Mouse (Mus musculus): Measurements from ENCODE around the gene Lsg1. TPM values are rescaled to one million over a fixed set of nuclear protein-coding genes. Genes with fewer than 3 reads are reported as not detected.

The Lsg1 gene
- polyA plus RNA-seq, 1 experiment from 2014 or later: 55.1 TPM

DNA sequence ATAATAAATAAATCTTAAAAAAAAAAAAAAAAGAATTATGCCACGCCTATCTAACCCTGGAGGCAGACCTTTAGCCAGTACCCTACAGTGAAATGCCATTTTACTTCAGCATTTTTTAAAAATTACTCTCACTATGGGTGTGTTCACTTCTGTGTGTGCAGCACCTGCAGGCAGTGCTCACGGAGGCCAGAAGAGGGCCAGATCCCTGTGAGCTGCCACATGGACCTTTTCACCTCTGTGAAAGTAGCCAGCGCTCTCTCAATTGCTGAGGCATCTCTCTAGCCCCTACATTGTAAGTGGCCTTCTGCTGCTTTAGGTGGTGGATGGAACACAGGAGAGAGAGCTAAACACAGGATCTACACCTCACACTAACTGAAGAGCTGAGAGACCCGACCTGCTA lies 17.2 kb downstream of the Lsg1 start:
- WGBS: 93% methylated on average over 4 of the region's 4 CpGs
- Histone ChIP-seq H3K4me1 (replicated peaks; ENCODE audit: control insufficient read depth, insufficient read depth, low read length) (no peaks in the 10 kb centered on the region), H3K9me3 (ENCODE audit: control insufficient read depth, low read length) (no peaks in the 10 kb centered on the region), H3K4me3 (ENCODE audit: low read length) (no peak overlapping the region), H3K27ac (ENCODE audit: low read length) (no peak overlapping the region), H3K4me2 (ENCODE audit: low read depth, low read length) (no peak overlapping the region), H3K27me3 (ENCODE audit: control insufficient read depth, insufficient read depth, low read depth, low read length) (no peaks in the 10 kb centered on the region), H3K9ac (ENCODE audit: low read length) (no peak overlapping the region), H3K36me3 (ENCODE audit: control insufficient read depth, insufficient read depth, low read length) (peaks cover 61% of the 10 kb centered on the region)
- no peak for ATAC-seq (ENCODE audit: low read depth)

DNA sequence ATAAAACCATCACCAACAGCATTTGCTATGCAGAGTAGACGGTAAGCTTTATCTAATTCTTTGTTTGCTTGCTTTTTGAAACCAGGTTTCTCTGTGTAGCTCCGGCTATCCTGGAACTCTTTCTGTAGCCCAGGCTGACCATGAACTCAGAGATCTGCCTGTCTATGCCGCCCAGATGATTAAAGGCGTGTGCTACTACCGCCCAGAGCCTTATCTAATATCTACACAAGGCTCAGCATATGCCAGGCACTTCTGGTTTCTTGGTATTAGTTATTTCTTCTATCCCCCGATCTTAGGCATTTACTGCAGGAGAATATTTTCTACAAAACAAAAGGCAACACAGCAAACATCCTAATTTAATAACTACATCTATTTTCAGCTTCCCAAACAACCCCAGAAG lies 21.8 kb downstream of the Lsg1 start:
- no peaks in the 10 kb centered on the region for H3K9me3 ChIP-seq (ENCODE audit: control insufficient read depth, low read length)
- peaks cover 72% of the 10 kb centered on the region for H3K36me3 ChIP-seq (ENCODE audit: control insufficient read depth, insufficient read depth, low read length)
- no peak overlapping the region for H3K27ac ChIP-seq (ENCODE audit: low read length)
- H3K4me2 ChIP-seq (ENCODE audit: low read depth, low read length): no peak overlapping the region
- no peaks in the 10 kb centered on the region for H3K4me1 ChIP-seq (replicated peaks; ENCODE audit: control insufficient read depth, insufficient read depth, low read length)
- WGBS: 88% methylated on average over 6 of the region's 6 CpGs
- no peak overlapping the region for H3K9ac ChIP-seq (ENCODE audit: low read length)
- H3K4me3 ChIP-seq (ENCODE audit: low read length): no peak overlapping the region
- ATAC-seq (ENCODE audit: low read depth): no peak
- no peaks in the 10 kb centered on the region for H3K27me3 ChIP-seq (ENCODE audit: control insufficient read depth, insufficient read depth, low read depth, low read length)

DNA sequence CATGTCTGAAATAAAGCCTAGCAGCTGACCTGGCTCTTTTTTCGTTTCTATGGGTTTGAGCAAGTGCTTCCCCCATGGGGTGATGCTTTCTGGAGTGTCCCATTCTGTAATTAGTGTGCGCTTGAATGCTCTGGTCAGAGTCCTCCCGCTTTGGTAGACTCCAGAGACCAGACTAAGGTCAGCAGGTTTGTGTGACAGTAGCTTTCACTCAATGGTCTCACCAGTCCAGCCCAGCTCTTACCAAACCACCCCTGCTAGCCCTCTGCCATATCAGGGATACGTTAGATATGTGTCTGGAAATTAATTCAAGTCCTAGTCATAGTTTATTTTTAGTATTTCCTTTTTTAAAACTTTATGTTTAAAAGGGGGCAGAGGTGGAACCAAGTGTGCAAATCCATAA lies 26.8 kb downstream of the Lsg1 start:
- Histone ChIP-seq H3K27ac (ENCODE audit: low read length) (no peak overlapping the region), H3K36me3 (ENCODE audit: control insufficient read depth, insufficient read depth, low read length) (peaks cover 54% of the 10 kb centered on the region), H3K4me3 (ENCODE audit: low read length) (no peak overlapping the region), H3K27me3 (ENCODE audit: control insufficient read depth, insufficient read depth, low read depth, low read length) (no peaks in the 10 kb centered on the region), H3K9ac (ENCODE audit: low read length) (no peak overlapping the region), H3K9me3 (ENCODE audit: control insufficient read depth, low read length) (no peaks in the 10 kb centered on the region), H3K4me1 (replicated peaks; ENCODE audit: control insufficient read depth, insufficient read depth, low read length) (no peaks in the 10 kb centered on the region), H3K4me2 (ENCODE audit: low read depth, low read length) (no peak overlapping the region)
- ATAC-seq (ENCODE audit: low read depth): no peak
- 87% methylated on average over 4 of the region's 4 CpGs for WGBS

DNA sequence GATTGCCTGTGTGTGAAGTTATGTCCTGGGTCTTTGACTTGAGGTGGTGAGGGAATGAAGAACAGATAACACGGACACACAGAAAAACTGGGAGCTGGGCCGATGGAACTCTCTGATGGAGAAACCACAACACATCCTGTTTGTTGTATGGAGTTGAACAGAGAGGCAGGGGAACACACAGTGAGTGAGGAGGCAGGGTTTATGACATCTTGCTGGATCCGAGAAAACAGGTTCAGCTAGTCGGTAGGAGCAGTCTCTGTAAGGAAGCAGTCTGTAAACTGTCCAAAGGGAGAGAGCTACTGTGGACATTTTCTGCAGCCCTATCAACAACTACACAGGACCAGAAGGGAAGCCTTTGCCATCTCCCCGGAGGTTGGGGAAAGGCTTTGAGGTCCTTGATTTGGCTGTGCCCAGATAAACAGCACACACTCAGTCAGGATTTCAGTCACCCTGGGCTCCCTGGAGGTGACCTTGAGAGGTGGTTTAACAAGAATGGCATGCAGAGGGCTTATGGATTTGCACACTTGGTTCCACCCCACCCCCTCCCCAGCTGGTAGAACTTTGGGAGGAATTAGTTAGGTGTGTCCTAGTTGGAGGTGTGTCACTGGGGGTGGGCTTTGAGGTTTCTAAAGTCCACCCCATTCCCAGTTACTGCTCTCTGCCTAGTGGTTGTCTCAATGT lies 27.9 kb downstream of the Lsg1 start:
- no peak overlapping the region for H3K4me2 ChIP-seq (ENCODE audit: low read depth, low read length)
- H3K27ac ChIP-seq (ENCODE audit: low read length): no peak overlapping the region
- WGBS: 84% methylated on average over 5 of the region's 5 CpGs
- peaks cover 5% of the 10 kb centered on the region for H3K9me3 ChIP-seq (ENCODE audit: control insufficient read depth, low read length)
- no peak for ATAC-seq (ENCODE audit: low read depth)
- no peak overlapping the region for H3K4me3 ChIP-seq (ENCODE audit: low read length)
- H3K36me3 ChIP-seq (ENCODE audit: control insufficient read depth, insufficient read depth, low read length): peaks cover 45% of the 10 kb centered on the region
- H3K27me3 ChIP-seq (ENCODE audit: control insufficient read depth, insufficient read depth, low read depth, low read length): no peaks in the 10 kb centered on the region
- no peak overlapping the region for H3K9ac ChIP-seq (ENCODE audit: low read length)
- H3K4me1 ChIP-seq (replicated peaks; ENCODE audit: control insufficient read depth, insufficient read depth, low read length): no peaks in the 10 kb centered on the region

DNA sequence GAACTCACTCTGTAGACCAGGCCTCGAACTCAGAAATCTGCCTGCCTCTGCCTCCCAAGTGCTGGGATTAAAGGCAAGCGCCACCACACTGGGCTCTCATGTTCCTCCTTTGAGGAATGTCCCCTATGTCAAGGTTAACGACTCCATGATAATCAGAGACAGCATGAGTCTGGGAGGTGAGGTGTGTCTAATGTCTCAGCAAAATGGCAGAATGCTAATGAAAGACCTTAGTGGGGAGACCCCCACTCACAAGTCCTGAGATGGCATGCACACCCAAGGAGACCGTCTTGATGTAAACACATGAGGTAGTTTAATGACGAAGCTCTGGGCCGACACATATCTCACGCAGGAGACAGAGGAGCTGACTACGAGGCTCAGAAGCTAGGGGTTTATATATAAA lies 33.3 kb downstream of the Lsg1 start:
- no peak overlapping the region for H3K9ac ChIP-seq (ENCODE audit: low read length)
- no peak overlapping the region for H3K4me2 ChIP-seq (ENCODE audit: low read depth, low read length)
- peaks cover 7% of the 10 kb centered on the region; the same call in 1 of the 2 replicates for H3K36me3 ChIP-seq (ENCODE audit: control insufficient read depth, insufficient read depth, low read length)
- no peak for ATAC-seq (ENCODE audit: low read depth)
- no peak overlapping the region for H3K27ac ChIP-seq (ENCODE audit: low read length)
- H3K27me3 ChIP-seq (ENCODE audit: control insufficient read depth, insufficient read depth, low read depth, low read length): no peaks in the 10 kb centered on the region
- peaks cover 8% of the 10 kb centered on the region for H3K9me3 ChIP-seq (ENCODE audit: control insufficient read depth, low read length)
- H3K4me3 ChIP-seq (ENCODE audit: low read length): no peak overlapping the region
- WGBS: 96% methylated on average over 8 of the region's 8 CpGs
- peaks cover 21% of the 10 kb centered on the region for H3K4me1 ChIP-seq (replicated peaks; ENCODE audit: control insufficient read depth, insufficient read depth, low read length)

DNA sequence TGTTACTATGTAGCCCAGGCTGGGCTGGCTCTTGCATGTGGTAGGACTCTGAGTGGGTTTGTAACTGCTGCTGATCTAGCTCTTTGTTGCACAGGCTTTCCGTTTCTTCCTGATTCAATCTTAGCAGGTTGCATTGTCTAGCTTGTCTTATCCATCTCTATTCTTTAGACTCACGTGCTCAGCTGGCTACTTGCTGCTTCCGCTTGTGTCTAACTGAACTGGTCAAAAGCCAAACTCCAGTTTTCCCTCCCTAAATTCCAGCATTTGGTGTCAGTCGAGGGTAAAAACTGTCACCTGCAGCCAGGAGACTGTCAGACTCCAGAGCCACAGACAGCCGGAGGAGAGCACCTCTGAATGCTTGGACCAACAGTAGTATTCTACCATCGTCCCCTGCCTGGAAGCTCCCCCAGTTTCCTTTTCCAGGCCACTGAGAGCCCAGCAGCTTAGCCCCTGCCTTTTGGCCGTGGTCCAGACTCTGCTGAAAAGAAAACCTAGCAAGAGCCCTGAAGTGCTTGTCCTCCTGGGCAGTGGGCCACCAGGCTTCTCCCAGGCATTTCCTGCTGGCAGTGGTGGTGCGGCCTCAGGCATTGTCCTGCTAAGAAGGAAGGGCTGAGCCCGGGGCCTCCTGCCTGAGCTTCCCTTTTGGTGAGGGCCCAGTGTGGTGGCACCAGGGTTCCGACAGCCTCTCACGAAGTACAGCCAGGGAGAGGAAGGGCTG lies 34.6 kb downstream of the Lsg1 start:
- peak overlapping the region; percentile 37 for H3K4me2 ChIP-seq (ENCODE audit: low read depth, low read length)
- peak; percentile 88 for ATAC-seq (ENCODE audit: low read depth)
- 9% methylated on average over 11 of the region's 11 CpGs for WGBS
- H3K27ac ChIP-seq (ENCODE audit: low read length): peak overlapping the region; percentile 97
- peaks cover 8% of the 10 kb centered on the region for H3K9me3 ChIP-seq (ENCODE audit: control insufficient read depth, low read length)
- no peaks in the 10 kb centered on the region for H3K27me3 ChIP-seq (ENCODE audit: control insufficient read depth, insufficient read depth, low read depth, low read length)
- 0 out of 2 replicates have a peak, but pooled peaks cover 2% of the 10 kb centered on the region for H3K36me3 ChIP-seq (ENCODE audit: control insufficient read depth, insufficient read depth, low read length)
- peak overlapping the region; percentile 56 for H3K9ac ChIP-seq (ENCODE audit: low read length)
- peaks cover 21% of the 10 kb centered on the region for H3K4me1 ChIP-seq (replicated peaks; ENCODE audit: control insufficient read depth, insufficient read depth, low read length)
- no peak overlapping the region for H3K4me3 ChIP-seq (ENCODE audit: low read length)

DNA sequence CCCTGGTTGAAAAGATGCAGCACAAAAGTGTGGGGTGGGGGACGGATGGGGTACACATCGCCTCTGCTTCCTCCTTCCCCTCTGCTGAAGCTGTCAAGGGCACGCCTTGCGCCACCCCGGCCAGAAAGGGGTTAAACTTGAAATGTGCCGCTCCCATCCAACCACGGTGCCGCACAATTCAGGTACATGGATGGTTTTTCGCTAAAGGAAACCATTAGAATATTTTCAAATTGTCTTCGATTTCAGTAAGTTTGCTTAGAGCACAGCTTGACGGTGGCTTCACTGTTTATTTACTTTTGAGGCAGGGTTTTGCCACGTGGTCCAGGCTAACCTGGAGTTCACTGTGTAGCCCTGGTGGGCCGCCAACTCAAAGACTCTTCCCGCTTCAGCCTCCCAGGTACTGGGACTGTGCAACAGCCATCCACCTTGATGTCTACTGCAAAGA lies 36.6 kb downstream of the Lsg1 start, which contains the start of gene Tmem44:
Gene Tmem44, minus strand, starts transcription at position 95 of the 445 bp plus-strand sequence.
- H3K9me3 ChIP-seq (ENCODE audit: control insufficient read depth, low read length): peaks cover 8% of the 10 kb centered on the region
- 3% methylated on average over 14 of the region's 14 CpGs for WGBS
- peak within 1 kb of the TSS; percentile 76 for H3K4me3 ChIP-seq (ENCODE audit: low read length)
- peaks cover 21% of the 10 kb centered on the region for H3K4me1 ChIP-seq (replicated peaks; ENCODE audit: control insufficient read depth, insufficient read depth, low read length)
- peaks cover 12% of the 10 kb centered on the region; the same call in 1 of the 2 replicates for H3K36me3 ChIP-seq (ENCODE audit: control insufficient read depth, insufficient read depth, low read length)
- H3K4me2 ChIP-seq (ENCODE audit: low read depth, low read length): peak within 1 kb of the TSS; percentile 86
- peak within 1 kb of the TSS; percentile 44 for H3K27ac ChIP-seq (ENCODE audit: low read length)
- peak; percentile 26; the same call in 1 of the 2 replicates for ATAC-seq (ENCODE audit: low read depth)
- peak within 1 kb of the TSS; percentile 95 for H3K9ac ChIP-seq (ENCODE audit: low read length)
- H3K27me3 ChIP-seq (ENCODE audit: control insufficient read depth, insufficient read depth, low read depth, low read length): no peaks in the 10 kb centered on the region

DNA sequence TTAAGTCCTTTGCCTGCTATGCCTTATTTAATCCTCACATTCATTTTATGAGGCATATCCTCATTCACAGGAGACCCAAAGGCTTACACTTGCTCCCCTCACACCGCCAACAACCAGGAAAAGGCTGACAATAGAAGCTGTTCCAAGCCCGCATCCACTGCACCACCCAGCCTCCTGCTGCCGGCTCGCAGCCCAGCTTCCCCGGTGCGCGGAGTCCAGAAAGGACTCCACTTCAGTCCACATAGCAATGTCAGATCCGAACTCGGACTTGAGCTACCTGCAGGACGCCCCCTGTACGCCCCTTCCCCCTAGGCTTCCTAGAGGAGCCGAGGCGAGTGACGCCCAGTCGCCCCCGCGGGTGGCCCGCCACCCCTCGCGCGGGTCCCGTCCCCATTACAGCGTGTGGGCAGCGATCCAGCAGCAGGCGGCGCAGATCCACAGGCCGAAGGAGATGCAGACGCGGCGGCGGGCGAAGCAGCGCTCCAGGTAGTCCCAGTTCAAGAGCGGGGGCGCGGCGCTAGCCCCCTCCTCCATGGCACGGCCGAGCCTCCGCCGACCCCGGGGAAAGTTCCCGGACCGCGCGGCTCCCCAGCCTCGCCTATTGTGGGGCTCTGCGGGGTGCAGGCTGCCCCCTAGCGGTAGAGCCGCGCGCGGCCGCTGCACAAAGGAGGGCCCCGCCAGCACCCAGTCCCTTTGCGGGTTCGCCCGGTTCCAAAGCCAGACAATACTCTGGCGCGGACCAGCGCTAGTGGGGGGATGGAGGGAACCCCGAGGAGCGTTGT lies 37.2 kb downstream of the Lsg1 start:
- 0% methylated on average over 50 of the region's 63 CpGs for WGBS
- Histone ChIP-seq H3K4me1 (replicated peaks; ENCODE audit: control insufficient read depth, insufficient read depth, low read length) (peaks cover 21% of the 10 kb centered on the region), H3K4me3 (ENCODE audit: low read length) (peak overlapping the region; percentile 76), H3K9ac (ENCODE audit: low read length) (peak overlapping the region; percentile 95), H3K4me2 (ENCODE audit: low read depth, low read length) (peak overlapping the region; percentile 86), H3K9me3 (ENCODE audit: control insufficient read depth, low read length) (peaks cover 8% of the 10 kb centered on the region), H3K36me3 (ENCODE audit: control insufficient read depth, insufficient read depth, low read length) (peaks cover 15% of the 10 kb centered on the region; the same call in 1 of the 2 replicates), H3K27me3 (ENCODE audit: control insufficient read depth, insufficient read depth, low read depth, low read length) (no peaks in the 10 kb centered on the region), H3K27ac (ENCODE audit: low read length) (peak overlapping the region; percentile 20; the same call in 1 of the 2 replicates)
- peak; percentile 85 for ATAC-seq (ENCODE audit: low read depth)

DNA sequence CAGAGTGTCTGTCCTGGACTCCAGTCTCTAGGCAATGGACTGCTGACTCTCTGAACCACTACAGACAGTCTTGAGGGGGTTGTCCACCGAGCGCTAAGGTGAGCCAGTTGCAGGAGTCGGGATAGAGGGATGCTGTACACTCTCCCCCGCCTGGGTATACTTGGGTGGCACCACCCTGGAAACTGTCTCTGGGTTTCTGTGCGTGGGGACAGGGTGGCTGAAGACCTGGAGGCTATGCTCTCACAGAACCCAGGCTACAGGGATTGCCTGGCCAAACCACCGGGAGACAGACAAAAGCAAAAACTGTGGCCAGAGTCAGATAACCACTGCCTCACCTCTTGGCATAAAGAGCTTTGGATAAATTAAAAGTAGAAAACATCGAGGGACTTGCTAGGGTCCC lies 37.9 kb downstream of the Lsg1 start:
- Histone ChIP-seq H3K4me3 (ENCODE audit: low read length) (peak overlapping the region; percentile 76), H3K9ac (ENCODE audit: low read length) (peak overlapping the region; percentile 95)
- ATAC-seq (ENCODE audit: low read depth): no peak

More for the DNA sequence above, 37.9 kb downstream of the Lsg1 start:
- peaks cover 21% of the 10 kb centered on the region for H3K4me1 ChIP-seq (replicated peaks; ENCODE audit: control insufficient read depth, insufficient read depth, low read length)
- 74% methylated on average over 7 of the region's 7 CpGs for whole genome bisulfite sequencing
- H3K4me2 ChIP-seq (ENCODE audit: low read depth, low read length): peak overlapping the region; percentile 86
- H3K9me3 ChIP-seq (ENCODE audit: control insufficient read depth, low read length): peaks cover 3% of the 10 kb centered on the region; the same call in 1 of the 2 replicates
- H3K27me3 ChIP-seq (ENCODE audit: control insufficient read depth, insufficient read depth, low read depth, low read length): no peaks in the 10 kb centered on the region
- peaks cover 15% of the 10 kb centered on the region; the same call in 1 of the 2 replicates for H3K36me3 ChIP-seq (ENCODE audit: control insufficient read depth, insufficient read depth, low read length)
- no peak overlapping the region for H3K27ac ChIP-seq (ENCODE audit: low read length)
